Mouse (Mus musculus) E14TG2a.4 (cell line): ENCODE measurements around the gene Wnt11.
A peak's percentile ranks its signal among the peaks of the same experiment; 100 is the strongest.

ENCODE experiments used
- CTCF ChIP-seq: conservative IDR thresholded peaks from 2 replicates; pipeline ENCODE4 v1.5.1; 2014; ENCODE audit warnings: low read length
- POU5F1 ChIP-seq: IDR thresholded peaks from 2 replicates; pipeline ENCODE4 v1.6.1; 2014; ENCODE audit warnings: low read length, borderline replicate concordance

DNA sequence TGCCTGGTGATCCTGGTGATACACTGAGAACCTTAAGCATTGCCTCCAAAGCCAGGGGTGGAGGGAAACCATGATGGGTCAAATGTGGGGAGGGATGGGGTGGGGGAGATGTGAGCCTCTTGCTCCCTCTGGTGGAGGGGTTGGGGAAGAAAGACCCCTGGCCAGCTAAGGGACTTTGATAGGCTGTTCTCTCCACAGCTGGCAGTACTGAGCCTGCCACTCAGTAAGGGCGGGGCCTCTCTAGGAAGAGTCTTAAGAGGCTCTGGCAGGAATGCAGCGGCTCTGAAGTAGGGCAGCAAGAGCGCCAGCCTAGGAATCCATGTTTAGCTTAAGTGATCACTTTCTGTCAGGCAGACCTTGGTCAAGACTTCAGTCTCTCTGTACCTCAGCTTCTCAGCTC, 6.9 kb downstream of the Wnt11 start:
- TF ChIP-seq CTCF (peak; percentile 10; the same call in 1 of the 2 replicates), POU5F1 (no peak)
